Mouse (Mus musculus): Measurements from ENCODE around the gene AC141477.1.

Gene AC141477.1

DNA sequence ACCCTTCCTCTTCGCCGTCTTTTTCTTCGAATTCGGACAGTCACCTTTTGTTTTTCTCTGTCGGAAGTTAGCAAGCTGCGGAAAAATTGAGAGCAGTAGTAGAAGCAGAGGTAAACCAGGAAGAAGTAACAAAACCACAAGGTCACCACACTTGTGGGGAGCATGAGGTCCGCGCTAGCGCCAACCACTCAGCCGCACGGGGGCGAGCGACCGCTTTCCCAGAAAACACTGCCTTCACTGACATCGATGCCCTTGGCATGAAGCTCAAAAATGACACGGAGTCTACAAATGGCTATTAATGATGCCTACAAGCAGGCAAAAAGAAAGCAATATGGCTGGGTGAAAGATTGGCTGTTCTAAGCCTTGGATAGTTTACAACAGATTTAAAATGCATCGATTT, at the start of gene AC141477.1:
Gene AC141477.1 (minus strand): TSS at position 164 of the 400 bp plus-strand sequence.
- no peak for DNase-seq

DNA sequence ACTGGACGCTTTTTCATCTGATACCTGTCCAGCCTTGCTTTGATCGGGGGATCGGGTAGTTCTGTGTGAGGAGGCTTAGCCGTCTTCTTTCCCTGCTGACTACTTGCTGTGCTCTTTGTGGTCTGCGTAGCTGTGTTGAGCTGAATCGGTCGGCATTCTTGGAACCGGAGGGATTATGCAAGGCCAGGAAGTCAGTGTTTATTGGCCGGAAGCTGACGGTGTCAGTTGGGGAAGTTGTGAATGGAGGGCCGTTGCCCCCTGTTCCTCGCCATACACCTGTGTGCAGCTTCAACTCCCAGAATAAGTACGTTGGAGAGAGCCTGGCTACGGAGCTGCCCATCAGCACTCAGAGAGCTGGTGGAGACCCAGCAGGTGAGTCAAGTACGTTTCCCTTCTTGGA, 49.0 kb upstream of the AC141477.1 start:
- DNase-seq = no peak

DNA sequence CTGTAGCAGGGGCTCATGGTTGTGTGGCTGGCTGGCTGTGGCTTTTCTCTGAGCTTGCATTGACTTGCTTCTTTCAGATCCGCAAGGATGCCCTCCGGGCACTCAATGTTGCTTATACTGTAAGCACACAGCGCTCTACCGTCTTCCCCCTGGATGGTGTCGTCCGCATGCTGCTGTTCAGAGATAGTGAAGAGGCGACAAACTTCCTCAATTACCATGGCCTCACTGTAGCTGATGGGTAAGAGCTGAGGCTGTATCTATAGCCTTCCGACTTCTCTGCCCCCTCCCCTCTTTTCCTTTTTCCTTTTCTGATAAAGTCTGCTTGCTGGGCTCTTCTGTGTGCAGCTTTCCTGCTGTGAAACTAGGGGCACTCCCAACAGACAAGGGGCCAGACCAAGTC, 48.0 kb upstream of the AC141477.1 start:
- DNase-seq = no peak

DNA sequence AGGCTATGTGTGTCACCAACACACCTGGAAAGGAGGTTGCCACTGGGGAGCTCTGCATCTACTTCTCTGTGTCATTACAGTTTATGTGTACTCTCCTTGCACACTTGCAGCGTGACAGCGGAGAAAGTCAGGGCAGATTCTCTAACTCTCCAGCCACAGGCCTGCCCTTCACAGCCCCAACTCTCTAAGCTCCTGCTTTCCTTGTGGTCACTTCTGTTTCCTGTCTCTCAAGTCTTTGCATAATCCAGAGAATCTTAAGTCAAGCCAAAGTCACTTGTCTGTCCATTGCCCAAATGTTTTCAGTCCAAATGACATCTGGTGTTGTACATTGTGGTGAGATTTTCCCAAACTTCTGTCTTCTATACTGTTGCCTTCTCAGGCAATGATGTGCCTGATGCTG, 46.1 kb upstream of the AC141477.1 start:
- no peak for DNase-seq

DNA sequence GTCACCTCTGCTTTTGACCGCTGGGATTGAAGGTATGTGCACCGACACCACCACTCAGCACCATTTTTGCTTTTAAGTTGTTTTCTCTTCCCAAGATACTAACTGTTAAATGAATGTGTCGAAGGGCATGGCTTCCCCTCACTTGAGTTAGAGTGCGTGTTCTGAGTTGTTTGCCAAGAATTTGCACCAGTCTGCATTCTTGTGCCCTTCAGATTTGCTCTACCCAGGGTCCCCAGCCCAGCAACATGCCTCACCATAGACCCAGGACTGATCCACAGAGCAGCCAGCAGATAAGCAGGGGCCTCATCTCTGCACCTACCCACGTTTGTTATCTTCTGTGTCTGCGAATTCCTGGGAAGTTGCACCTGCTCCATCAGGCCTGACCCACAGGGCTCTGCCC, 41.2 kb upstream of the AC141477.1 start:
- no peak for DNase-seq

DNA sequence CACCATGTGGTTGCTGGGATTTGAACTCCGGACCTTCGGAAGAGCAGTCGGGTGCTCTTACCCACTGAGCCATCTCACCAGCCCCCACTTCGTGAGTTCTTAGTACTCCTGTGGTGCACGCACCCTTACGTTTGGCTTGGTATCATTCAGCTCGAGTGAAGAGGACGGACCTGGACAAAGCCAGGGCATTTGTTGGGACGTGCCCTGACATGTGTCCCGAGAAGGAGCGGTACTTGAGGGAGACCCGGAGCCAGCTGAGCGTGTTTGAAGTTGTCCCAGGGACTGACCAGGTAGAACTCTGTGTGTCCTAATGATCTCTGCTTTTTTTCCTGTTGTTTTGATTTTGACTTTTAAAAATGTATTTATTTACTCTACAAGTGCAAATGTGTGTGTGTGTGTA, 40.6 kb upstream of the AC141477.1 start:
- no peak for DNase-seq

DNA sequence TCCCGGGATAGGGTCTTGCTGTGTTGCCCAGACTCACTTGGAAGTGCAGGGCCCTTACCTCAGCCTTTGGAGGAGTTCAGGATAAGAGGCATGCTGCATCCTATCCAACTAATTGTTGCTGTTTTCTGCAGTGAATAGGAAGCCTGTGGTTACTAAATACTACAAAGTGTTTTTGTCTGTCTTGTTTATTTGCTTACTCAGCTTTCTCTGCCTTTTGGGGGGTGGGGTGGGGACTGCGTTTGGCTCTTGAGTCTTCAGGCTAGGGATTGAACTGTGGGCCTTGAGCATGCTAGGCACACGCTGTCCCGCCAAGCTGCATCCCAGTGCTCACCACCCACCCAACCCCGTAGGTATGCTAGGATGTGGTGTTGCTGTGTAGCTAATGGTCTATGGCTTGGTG, 33.5 kb upstream of the AC141477.1 start:
- DNase-seq = no peak

DNA sequence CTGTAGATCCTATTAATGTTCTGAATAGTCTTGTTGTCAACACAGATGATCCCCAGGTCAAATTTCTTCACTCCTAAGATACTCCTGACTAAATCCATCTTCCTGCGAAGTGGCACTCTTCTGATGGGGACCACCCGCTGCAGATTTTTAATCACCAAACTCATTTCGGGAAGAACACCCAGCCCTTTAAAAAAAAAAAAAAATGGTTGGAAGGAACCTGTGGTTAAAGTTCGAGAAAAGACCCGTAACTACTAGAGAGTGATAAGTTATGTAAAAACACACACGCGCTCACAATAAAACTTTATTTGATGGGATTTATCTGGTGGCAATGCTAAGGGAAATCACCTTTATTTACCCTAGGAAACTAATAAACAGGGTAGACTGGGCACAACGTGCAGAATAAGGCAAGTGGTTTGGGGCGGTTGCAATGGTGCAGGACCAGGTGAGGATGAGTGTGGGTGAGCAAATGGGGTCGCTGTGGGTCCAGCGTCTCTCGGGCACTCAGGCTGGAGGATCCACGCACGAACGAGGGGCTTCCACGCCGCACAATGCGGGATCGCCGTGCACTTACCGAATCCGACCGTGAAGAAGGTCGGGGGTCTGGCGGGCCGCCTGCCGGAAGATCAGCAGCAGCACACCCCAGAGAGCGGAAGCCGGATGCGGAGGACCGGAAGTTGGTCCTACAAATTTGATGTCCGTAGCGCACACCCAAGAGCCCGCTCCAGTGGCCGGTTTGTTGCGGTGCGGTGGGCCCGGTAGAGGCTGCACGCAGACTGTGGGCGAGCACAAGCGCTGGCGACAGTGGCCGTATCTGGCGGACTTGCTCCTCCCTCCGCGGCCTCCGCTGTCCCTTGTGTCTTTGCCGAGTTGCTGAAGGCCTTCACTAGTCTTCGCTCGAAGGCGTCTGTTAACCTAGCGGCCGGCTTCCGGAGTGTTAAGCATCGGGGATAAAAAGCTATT, 28.2 kb upstream of the AC141477.1 start, which contains the start of the genes Mcm3ap and Ybey:
Gene Mcm3ap (plus strand): TSS at position 725 of the 960 bp plus-strand sequence.
Gene Ybey (minus strand): TSS at position 912 of the 960 bp plus-strand sequence.
- peak; percentile 75 to 85 for DNase-seq

DNA sequence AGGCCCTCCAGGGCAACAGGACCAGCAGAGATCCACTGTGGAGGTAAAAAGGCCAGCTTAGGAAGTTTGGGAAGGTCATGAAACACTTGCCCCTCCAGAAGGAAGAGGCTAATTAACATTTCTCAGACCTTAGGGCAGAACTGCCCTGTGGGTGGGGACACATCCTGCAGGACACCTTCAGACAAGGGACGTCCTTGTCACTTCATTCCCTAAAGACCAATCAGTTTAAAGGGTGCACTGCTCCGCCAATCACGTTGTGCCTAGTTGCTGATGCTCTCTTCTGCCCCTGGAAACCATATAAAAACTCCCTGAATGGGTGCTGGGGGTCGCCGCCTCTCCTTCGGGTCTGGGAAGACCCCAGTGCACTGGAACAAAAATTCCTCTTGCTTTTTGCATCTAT, 22.5 kb upstream of the AC141477.1 start:
- no peak for DNase-seq

DNA sequence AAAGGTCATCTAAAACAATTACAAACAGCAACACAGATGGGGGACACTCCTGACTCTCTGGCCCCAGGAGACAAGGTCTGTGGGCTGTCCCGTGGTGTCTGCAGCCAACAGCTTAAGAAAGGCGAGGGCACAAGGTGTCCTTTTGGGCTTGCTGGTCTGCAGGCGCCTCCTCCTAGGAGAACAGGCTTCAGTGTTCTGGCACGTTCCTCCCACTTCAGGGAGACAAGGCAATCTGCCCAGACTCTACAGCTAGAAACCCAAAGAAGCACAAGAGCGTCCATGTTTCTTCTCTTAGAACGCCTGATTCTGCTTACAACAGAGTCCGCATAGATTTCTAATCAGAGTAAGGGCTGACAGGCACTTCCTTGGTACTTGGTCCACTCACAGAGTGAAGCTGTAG, 22.1 kb upstream of the AC141477.1 start:
- no peak for DNase-seq

DNA sequence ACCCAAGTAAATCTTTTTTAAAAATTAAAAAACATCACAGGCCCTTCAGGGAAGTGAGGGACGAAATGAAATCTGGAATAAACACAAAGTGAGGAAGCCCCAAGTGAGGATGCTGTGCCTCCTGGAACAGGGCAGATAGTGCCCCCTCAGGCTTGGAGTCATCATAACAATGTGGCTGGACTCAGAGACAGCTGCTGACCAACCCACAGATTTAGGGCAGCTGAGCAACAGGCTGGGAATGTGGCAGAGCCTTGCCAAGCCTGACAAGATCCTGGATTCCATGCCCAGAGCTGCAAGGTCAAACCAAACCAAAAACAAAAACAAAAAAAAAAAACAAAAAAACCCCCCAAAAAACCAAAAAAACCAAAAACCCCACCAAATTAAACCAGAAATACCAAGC, 21.0 kb upstream of the AC141477.1 start:
- DNase-seq = no peak

DNA sequence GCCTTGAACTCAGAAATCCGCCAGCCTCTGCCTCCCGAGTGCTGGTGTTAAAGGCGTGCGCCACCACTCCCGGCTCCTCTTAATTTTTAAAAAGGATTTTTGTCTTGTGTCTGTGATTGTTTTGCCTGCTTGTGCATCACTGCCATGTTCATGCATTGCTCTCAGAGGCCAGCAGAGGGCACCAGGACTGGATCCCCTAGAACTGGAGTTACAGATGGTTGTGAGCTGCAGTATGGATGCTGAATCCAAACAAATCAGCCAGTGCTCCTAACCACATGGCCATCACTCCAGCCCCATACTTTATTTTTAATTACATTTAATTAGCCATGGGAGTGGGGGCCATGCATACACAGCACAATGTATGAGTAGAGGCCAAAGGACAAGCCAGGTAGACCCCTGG, 15.0 kb upstream of the AC141477.1 start:
- DNase-seq = peak in 1 of 2 experiments; percentile 64

DNA sequence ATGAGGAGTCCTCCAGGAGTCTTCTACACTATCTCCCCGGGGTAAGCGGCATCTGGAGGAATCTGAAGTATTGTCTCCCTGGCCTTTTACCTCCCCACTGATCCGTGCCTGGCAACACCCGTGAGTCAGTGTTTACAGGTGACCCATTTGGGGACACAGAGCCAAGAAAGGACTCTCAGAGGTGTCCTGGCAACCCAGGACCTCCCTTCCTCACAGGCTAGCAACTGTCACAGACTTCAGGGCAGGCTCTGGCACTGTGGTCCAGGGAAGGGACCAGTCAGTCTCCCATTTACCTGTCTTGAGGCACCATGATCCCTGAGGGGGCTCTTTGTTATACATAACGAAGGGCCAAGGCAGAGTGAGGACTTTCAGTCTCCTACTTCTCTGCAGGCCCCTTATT, 8.6 kb upstream of the AC141477.1 start, which contains the start of gene 2610028H24Rik:
Gene 2610028H24Rik (plus strand): TSS at position 231 of the 400 bp plus-strand sequence.
- DNase-seq = no peak

DNA sequence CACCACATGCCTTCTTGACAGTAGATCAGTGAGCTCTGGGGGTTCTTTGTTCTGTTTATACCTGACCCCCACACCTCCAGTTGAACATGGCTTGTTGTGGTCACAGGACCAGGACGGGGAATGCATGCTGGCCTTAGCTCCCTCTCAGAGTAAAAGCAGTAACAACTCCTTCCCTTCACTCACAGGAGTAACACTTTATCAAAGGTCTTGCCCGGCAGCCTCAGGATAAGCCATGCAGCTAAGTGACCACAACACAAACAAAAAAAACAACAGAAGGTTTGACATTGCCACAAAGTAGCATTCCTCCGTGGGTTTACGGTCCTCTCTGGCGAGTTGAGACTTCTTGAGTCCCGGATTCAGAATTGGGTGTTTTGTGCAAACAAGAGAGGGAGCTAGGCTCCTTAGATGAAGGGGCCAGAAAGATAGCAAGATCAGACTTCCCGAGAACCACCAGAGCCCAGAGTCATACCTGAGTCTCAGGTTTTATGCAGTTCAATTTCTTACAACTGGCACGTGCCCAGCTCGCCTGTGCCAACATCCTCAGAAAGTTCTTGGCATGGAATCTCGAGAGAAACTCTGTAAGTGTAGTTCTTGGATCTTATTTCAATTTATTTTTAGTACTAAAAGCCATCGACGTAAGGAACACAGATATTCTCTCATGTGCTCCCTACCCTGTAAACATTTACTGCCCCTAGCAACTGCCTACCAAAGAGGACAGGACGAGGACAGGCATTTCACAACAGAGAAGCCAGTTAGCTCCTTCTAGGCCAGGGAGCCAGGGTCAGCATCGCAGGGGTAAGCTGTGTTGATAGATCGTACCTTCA, 7.4 kb upstream of the AC141477.1 start:
- no peak for DNase-seq

DNA sequence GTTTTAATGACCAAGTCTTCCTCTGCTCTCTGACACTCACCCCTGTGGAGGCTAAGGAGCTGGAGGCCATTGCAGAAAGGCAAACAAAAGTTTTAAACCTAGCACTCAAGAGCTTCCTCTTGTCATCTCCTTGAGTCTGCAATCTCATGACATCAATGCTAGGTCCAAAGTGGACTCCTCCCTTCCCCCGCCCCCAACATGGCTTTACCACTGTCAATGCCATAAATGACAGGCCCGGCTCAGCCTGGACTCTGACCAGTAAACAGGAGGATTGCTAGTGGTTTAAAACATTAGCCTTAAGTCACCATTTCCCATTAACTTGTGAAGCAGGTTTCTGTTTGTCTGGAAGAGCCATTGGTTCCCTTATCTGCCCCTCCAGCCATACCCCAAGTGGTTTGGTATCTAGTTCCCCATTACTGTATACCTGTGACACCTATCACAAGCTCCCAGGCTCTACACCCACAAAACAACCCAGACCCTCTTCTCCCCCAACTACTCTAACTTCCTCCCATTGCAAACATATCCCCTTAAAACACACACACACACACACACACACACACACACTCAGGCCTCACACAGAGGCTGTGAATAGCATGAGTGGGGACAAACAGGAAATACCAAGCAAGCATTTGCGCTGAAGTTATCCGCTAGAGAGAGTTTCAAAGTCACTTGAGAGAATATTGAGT, 5.9 kb upstream of the AC141477.1 start:
- DNase-seq = no peak

DNA sequence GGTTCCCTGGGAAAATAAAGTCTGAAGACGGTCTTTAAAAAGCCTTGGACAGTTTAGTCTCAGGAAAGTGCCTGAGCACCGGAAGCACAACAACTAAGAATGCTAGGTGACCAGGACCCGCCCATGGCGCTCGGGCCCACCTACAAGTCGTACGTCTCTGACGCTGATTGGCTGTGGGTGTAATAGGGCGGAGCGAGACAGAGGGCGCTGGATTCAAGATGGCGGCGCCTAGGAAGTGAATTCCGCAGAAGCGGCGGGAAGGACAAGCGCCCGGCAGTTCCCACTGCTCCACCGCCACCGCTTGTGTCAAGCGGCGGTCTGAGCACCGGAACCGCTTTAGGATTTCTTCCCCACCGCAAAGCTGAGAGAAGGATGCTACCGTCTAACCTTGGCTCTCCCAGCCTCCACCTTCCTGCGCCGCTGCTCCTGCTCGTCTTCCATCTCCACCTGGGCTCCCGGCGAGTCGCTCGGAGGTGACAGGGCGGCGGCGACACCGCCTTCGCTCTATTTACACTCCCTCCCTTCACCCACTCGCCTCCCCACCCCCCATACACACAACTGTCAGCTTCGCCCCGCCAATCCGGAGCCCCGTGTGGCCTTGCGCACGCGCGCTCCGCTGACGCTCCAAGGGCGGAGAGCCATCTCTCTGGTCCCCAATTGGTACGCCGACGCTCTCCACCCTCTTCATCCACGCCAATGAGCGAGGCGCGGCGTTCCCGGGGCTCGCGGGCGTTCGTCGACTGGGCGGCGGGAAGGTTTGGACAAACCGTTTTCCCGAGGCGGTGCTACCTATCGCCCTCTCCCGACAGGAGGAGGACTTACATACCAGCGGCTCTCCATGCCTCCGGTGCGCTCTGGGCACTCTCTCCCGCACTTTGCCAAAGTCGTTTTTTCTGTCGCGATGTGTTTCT, 2.2 kb upstream of the AC141477.1 start, which contains the start of gene Pcnt:
Gene Pcnt (minus strand): TSS at position 609 of the 911 bp plus-strand sequence.
- peak; percentile 97 to 98 for DNase-seq

DNA sequence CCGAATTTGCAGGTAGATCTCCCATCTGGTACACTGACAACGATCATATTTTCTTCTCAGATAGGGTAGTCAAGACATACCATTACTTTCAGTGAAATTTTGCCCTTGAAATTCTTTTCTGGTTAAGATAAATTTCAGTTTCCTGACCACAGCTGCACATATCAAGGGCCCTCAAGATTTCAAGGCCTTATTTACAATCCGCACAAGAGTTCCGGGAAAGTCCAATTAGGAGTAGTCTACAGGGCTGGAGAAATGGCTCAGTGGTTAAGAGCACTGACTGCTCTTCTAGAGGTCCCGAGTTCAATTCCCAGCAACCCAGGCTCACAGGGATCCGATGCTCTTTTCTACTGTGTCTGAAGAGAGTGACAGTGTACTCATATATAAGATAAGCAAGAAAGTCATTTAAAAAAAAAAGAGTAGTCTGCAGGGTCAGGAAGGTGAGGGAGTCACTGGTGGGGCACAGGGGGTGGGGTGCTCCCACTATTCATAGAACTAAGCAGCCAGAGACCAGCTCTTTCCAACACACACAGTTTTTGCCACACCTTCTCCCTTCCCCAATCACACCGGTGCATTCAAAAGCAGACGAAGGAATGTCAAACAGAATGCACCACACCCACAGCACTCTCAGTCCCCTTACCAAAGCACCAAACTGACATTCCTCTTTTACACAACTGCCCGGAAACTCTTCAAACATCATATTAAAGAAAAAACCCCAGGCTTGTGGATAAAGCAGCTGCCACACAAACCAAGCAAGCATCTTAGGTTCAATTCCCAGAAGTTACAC, 945 bp downstream of the AC141477.1 start:
- no peak for DNase-seq

DNA sequence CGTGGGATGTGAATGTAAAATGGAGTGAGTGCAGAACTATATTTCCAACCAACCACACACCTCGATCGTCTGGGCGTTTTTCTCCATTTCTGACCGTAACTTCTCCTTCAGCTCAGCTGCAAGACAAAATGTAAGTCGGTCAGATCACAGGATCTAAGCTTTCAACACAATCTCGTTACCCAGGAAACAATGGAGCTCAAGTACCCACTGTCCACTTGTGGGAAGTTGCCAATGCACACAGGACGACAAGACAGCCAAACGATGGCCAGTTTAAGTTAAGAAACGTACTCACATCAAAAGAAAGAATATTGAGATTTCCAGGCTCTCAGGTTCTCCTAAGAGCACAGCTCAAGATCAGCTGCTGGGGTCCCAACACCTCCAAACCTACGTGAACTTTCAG, 6.3 kb downstream of the AC141477.1 start:
- no peak for DNase-seq

DNA sequence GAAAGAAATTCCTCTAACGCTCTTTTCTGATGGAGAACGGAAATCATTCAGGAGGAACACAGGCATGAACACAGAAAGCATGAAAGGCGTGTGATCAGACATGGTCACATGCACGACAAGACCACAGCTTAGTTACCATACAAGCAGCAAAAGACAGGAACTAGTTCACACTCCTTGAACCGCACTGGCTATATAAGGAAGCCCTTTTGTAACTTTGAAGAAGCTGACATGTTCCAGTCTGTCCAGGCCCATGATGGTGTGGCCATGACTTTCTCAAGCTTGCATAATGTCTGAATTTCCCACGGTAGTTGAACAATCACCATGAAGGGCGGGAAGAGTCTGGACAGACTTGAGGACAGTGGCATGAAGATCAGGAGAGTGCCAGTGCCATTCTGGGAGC, 14.6 kb downstream of the AC141477.1 start:
- no peak for DNase-seq

DNA sequence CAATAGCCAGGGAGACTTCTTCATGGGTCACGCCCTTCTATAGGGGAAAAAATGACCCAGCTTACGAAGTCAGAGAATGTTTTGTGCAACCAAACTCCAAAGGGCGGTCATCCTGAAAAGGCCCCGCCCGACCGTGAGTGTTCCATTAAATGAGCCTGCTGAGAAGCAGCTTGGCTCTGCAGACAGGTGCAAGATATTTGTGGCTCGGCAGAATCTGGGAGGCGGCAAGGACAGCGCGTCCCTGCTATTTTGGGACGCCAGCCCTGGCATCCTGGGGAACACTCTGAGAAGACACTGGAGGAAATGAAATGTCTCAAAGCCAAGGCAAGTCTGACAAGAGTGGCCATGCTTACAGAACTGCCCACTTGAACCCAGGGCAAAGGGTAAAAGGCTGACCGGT, 23.4 kb downstream of the AC141477.1 start:
- peak; percentile 20 to 64 for DNase-seq

DNA sequence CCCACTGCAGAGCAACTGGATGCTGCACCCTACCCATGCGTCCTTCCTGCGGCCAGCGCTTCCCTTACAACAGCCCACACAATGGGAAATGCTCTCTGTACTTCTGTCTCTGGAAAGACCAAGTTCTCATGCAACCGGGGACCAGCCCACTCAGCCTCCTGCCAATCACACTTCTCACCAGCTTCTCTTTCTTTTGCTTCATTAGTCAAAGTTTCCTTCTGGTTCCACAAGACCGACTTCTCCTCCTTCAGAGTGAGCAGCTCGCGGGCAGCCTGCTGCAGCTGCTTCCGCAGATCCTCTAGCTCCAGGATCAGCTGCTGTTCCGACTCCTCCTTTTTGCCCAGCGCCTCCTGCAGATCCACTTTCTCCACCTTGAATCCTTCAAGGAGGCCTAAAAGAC, 31.7 kb downstream of the AC141477.1 start:
- DNase-seq = no peak
